Mouse (Mus musculus) kidney, adult 2 months (tissue): ENCODE measurements around the gene Gm17087. TPM values are rescaled to one million over a fixed set of nuclear protein-coding genes. Genes with fewer than 3 reads are reported as not detected.

Experiments
- DNase-seq: peaks from one replicate; pipeline ENCODE4 v3.0.0; 2021
- H3K27ac ChIP-seq: fragments of 200-500 bp; 2 replicates; pipeline ENCODE4 v1.5.1; 2012; ENCODE audit warnings: low read depth, low read length, control low read depth, inconsistent platforms; ENCODE audit not compliant: insufficient read depth
- H3K27me3 ChIP-seq: fragments of 200-500 bp; replicated peaks from 2 replicates; pipeline ENCODE4 v1.6.1; 2012; ENCODE audit warnings: mild to moderate bottlenecking, moderate library complexity, low read length, inconsistent platforms; ENCODE audit not compliant: control insufficient read depth, insufficient read depth
- H3K36me3 ChIP-seq: fragments of 200-500 bp; 2 replicates; pipeline ENCODE4 v1.6.1; 2012; ENCODE audit warnings: mild to moderate bottlenecking, moderate library complexity, low read length, inconsistent platforms; ENCODE audit not compliant: control insufficient read depth, insufficient read depth
- H3K4me1 ChIP-seq: fragments of 200-500 bp; 2 replicates; pipeline ENCODE4 v1.6.1; 2011; ENCODE audit warnings: low read length; ENCODE audit not compliant: control insufficient read depth, insufficient read depth
- H3K4me3 ChIP-seq: fragments of 200-500 bp; 2 replicates; pipeline ENCODE4 v1.5.1; 2011; ENCODE audit warnings: mild to moderate bottlenecking, low read depth, low read length, control low read depth; ENCODE audit not compliant: insufficient read depth
- CTCF ChIP-seq: fragments of 200-500 bp; conservative IDR thresholded peaks from 2 replicates; pipeline ENCODE4 v1.5.1; 2011; ENCODE audit warnings: low read depth, mild to moderate bottlenecking, control low read depth, low read length, moderate library complexity, mixed read lengths; ENCODE audit not compliant: insufficient read depth, insufficient read length
- POLR2A ChIP-seq: fragments of 200-500 bp; IDR thresholded peaks from one replicate; pipeline ENCODE4 v1.6.1; 2011; ENCODE audit warnings: low read depth, low read length, control low read depth
- WGBS: fragments of 180-500 bp; shearing (Covaris S2); methylation state at CpG from one replicate; pipeline ENCODE4 v1.1.7; 2018; 5-methylcytosine and 5-hydroxymethylcytosine counted together
- polyA plus RNA-seq: library from polyadenylated mRNA; depleted of rRNA; stranded (reverse); fragments of >200 nt; gene quantifications from 2 replicates; pipeline ENCODE4 v1.2.3, GENCODE M21; 2012; rRNA removed

Gm17087 gene
- not detected in 2 replicates for polyA plus RNA-seq

DNA sequence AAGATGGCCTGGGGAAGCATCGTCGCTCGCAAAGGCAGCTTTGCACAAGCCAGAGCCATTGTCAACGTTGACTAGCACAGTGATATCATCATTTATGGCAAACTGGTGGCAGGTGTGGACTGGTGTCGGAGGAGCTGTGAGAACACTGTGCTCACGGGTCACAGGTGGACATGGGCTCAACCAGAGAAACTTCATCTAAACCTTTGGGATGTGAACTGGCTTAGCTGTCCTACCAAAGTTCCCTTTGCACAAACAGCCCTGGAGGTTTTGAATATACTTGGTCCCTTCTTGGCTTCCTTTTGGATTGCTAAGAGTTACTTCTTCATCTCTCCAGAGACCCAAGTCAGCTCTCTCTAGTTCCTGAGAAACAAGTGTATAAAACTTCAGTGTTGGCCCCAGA is at the start of gene Gm17087:
Gm17087 (minus strand) TSS at position 101 of the 400 bp plus-strand sequence.
- Histone ChIP-seq H3K36me3 (no peaks in the 10 kb centered on the region), H3K27ac (no peak within 1 kb of the TSS), H3K4me1 (no peaks in the 10 kb centered on the region), H3K27me3 (no peaks in the 10 kb centered on the region), H3K4me3 (no peak within 1 kb of the TSS)
- 88% methylated on average over 6 of the region's 6 CpGs for WGBS
- TF ChIP-seq POLR2A (no peak), CTCF (no peak)
- no peak for DNase-seq

GRCm38 (mm10) chr17:8613882-8614551 is 47.3 kb upstream of the Gm17087 start:
- TF ChIP-seq POLR2A (no peak), CTCF (peak; percentile 72)
- Histone ChIP-seq H3K4me3 (no peak overlapping the region), H3K27ac (no peak overlapping the region), H3K27me3 (no peaks in the 10 kb centered on the region), H3K4me1 (no peaks in the 10 kb centered on the region), H3K36me3 (no peaks in the 10 kb centered on the region)
- peak; percentile 80 for DNase-seq
- WGBS: 31% methylated on average over 7 of the region's 7 CpGs

- 86% methylated on average over 4 of the region's 4 CpGs for WGBS
- Histone ChIP-seq H3K4me3 (no peak overlapping the region), H3K36me3 (no peaks in the 10 kb centered on the region), H3K27me3 (no peaks in the 10 kb centered on the region), H3K27ac (no peak overlapping the region), H3K4me1 (no peaks in the 10 kb centered on the region)
- TF ChIP-seq POLR2A (no peak), CTCF (no peak)
- DNase-seq: no peak
Measured at GRCm38 (mm10) chr17:8611916-8612315, 45.2 kb upstream of the Gm17087 start.

GRCm38 (mm10) chr17:8606695-8607094 is 39.9 kb upstream of the Gm17087 start:
- Histone ChIP-seq H3K27me3 (no peaks in the 10 kb centered on the region), H3K36me3 (no peaks in the 10 kb centered on the region), H3K4me1 (no peaks in the 10 kb centered on the region), H3K27ac (no peak overlapping the region), H3K4me3 (no peak overlapping the region)
- no peak for DNase-seq
- no peak for TF ChIP-seq POLR2A
- TF ChIP-seq CTCF: no peak
- WGBS: 62% methylated on average over 3 of the region's 3 CpGs

- H3K4me3 ChIP-seq: no peak overlapping the region
- DNase-seq: no peak
- no peaks in the 10 kb centered on the region for H3K4me1 ChIP-seq
- H3K36me3 ChIP-seq: no peaks in the 10 kb centered on the region
- H3K27me3 ChIP-seq: no peaks in the 10 kb centered on the region
- 81% methylated on average over 5 of the region's 5 CpGs for WGBS
- TF ChIP-seq CTCF: no peak
- TF ChIP-seq POLR2A: no peak
- H3K27ac ChIP-seq: no peak overlapping the region
Measured at GRCm38 (mm10) chr17:8605921-8606320, 39.2 kb upstream of the Gm17087 start.

- H3K27ac ChIP-seq: no peak overlapping the region
- no peaks in the 10 kb centered on the region for H3K36me3 ChIP-seq
- H3K4me3 ChIP-seq: no peak overlapping the region
- TF ChIP-seq CTCF: no peak
- TF ChIP-seq POLR2A: no peak
- WGBS: 95% methylated on average over 3 of the region's 3 CpGs
- H3K4me1 ChIP-seq: no peaks in the 10 kb centered on the region
- no peaks in the 10 kb centered on the region for H3K27me3 ChIP-seq
- no peak for DNase-seq
Measured at GRCm38 (mm10) chr17:8602976-8603375, 36.2 kb upstream of the Gm17087 start.

DNA sequence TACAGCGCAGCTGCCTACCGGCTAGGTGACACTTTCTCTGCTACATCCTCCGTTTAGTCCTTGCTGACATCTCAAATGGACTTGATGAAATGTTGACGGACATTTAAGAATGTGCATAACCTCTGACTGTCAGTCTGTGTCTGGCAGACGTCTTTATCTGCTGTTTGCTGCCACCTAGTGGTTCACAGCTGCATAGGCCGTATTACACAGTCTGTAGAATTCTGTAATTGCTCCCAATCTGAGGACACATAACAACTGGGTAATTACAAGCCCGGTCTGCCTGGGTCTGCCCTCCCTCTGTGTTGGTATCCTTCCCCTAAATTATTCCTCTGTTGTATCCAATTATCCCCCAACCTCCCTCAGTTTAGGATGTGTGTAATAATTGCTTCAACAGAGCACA is 31.0 kb upstream of the Gm17087 start:
- H3K4me3 ChIP-seq: no peak overlapping the region
- H3K36me3 ChIP-seq: no peaks in the 10 kb centered on the region
- H3K27ac ChIP-seq: no peak overlapping the region
- no peaks in the 10 kb centered on the region for H3K4me1 ChIP-seq
- 3% methylated on average over 7 of the region's 7 CpGs for WGBS
- TF ChIP-seq POLR2A: no peak
- TF ChIP-seq CTCF: peak; percentile 80
- H3K27me3 ChIP-seq: no peaks in the 10 kb centered on the region
- DNase-seq: peak; percentile 66
